Mouse (Mus musculus) testis, adult 2 months (tissue): Measurements from ENCODE around the gene Klhl25.

Experiments
- CTCF ChIP-seq: fragments of 200-500 bp; IDR thresholded peaks from 2 replicates; pipeline ENCODE4 v1.5.1; 2012; ENCODE audit warnings: low read depth, mild to moderate bottlenecking, inconsistent platforms, low read length, moderate library complexity; ENCODE audit not compliant: control insufficient read depth, insufficient read depth, insufficient replicate concordance
- POLR2A ChIP-seq: fragments of 200-500 bp; IDR thresholded peaks from 2 replicates; pipeline ENCODE4 v1.6.1; 2012; ENCODE audit warnings: low read depth, mild to moderate bottlenecking, inconsistent platforms, low read length, moderate library complexity; ENCODE audit not compliant: control insufficient read depth

- TF ChIP-seq POLR2A: no peak
- TF ChIP-seq CTCF: no peak
Measured at GRCm38 (mm10) chr7:75851290-75851689, 3.2 kb downstream of the Klhl25 start.
